Mouse (Mus musculus) spleen, adult 2 months (tissue): ENCODE measurements around the gene Synpo2. TPM values are rescaled to one million over a fixed set of nuclear protein-coding genes. Genes with fewer than 3 reads are reported as not detected.

Source experiments
- DNase-seq, 2 experiments: peaks; one replicate each; pipeline versions ENCODE4 v3.0.0 to v3.0.0-alpha.2; 2012 to 2021; ENCODE audit warnings: low spot score in 2 of 2, low read depth in 1 of 2
- H3K27ac ChIP-seq: fragments of 200-500 bp; 2 replicates; pipeline ENCODE4 v1.5.1; 2012; ENCODE audit warnings: low read length, inconsistent platforms; ENCODE audit not compliant: insufficient read depth
- H3K27me3 ChIP-seq: fragments of 200-500 bp; 2 replicates; pipeline ENCODE4 v1.6.1; 2012; ENCODE audit warnings: mild to moderate bottlenecking, moderate library complexity, low read length, inconsistent platforms; ENCODE audit not compliant: control insufficient read depth, insufficient read depth
- H3K36me3 ChIP-seq: fragments of 200-500 bp; 2 replicates; pipeline ENCODE4 v1.6.1; 2012; ENCODE audit warnings: mild to moderate bottlenecking, low read length, inconsistent platforms; ENCODE audit not compliant: control insufficient read depth, insufficient read depth
- H3K4me1 ChIP-seq: fragments of 200-500 bp; 2 replicates; pipeline ENCODE4 v1.6.1; 2011; ENCODE audit warnings: inconsistent platforms; ENCODE audit not compliant: control insufficient read depth, insufficient read depth, insufficient read length
- H3K4me3 ChIP-seq: fragments of 200-500 bp; 2 replicates; pipeline ENCODE4 v1.5.1; 2011; ENCODE audit warnings: mild to moderate bottlenecking, inconsistent platforms; ENCODE audit not compliant: insufficient read depth, insufficient read length; ENCODE audit errors: extremely low read depth
- CTCF ChIP-seq: fragments of 200-500 bp; IDR thresholded peaks from 2 replicates; pipeline ENCODE4 v1.5.1; 2011; ENCODE audit warnings: mild to moderate bottlenecking, inconsistent platforms; ENCODE audit not compliant: insufficient read depth, insufficient read length, insufficient replicate concordance; ENCODE audit errors: extremely low read depth
- POLR2A ChIP-seq: fragments of 200-500 bp; IDR thresholded peaks from 2 replicates; pipeline ENCODE4 v1.6.1; 2011; ENCODE audit warnings: low read depth, low read length, inconsistent platforms
- WGBS: fragments of 180-500 bp; shearing (Covaris S2); methylation state at CpG from one replicate; pipeline ENCODE4 v1.1.7; 2018; 5-methylcytosine and 5-hydroxymethylcytosine counted together
- polyA plus RNA-seq: library from polyadenylated mRNA; depleted of rRNA; stranded (reverse); fragments of >200 nt; gene quantifications from 2 replicates; pipeline ENCODE4 v1.2.3, GENCODE M21; 2012

The Synpo2 gene
- polyA plus RNA-seq, 1 experiment, result 7.8 TPM

- H3K4me1 ChIP-seq, result no peaks in the 10 kb centered on the region
- H3K4me3 ChIP-seq, result no peak overlapping the region
- no peak for DNase-seq
- 55% methylated on average over 10 of the region's 10 CpGs for WGBS
- H3K27ac ChIP-seq, result no peak overlapping the region
- no peaks in the 10 kb centered on the region for H3K36me3 ChIP-seq
- no peaks in the 10 kb centered on the region for H3K27me3 ChIP-seq
- TF ChIP-seq CTCF (no peak), POLR2A (no peak)
Measured at GRCm38 (mm10) chr3:123149380-123150162, 86.4 kb downstream of the Synpo2 start.

GRCm38 (mm10) chr3:123148641-123149040, 87.3 kb downstream of the Synpo2 start:
- no peaks in the 10 kb centered on the region for H3K27me3 ChIP-seq
- DNase-seq, result no peak
- WGBS, result 78% methylated on average over 3 of the region's 3 CpGs
- no peaks in the 10 kb centered on the region for H3K36me3 ChIP-seq
- no peak overlapping the region for H3K4me3 ChIP-seq
- no peak overlapping the region for H3K27ac ChIP-seq
- TF ChIP-seq POLR2A, result no peak
- no peak for TF ChIP-seq CTCF
- H3K4me1 ChIP-seq, result no peaks in the 10 kb centered on the region

- no peak for DNase-seq
- Histone ChIP-seq H3K4me3 (no peak overlapping the region), H3K36me3 (no peaks in the 10 kb centered on the region), H3K27me3 (no peaks in the 10 kb centered on the region), H3K4me1 (no peaks in the 10 kb centered on the region), H3K27ac (no peak overlapping the region)
- no peak for TF ChIP-seq CTCF
- no peak for TF ChIP-seq POLR2A
- 87% methylated on average over 8 of the region's 8 CpGs for WGBS
Measured at GRCm38 (mm10) chr3:123146557-123146956, 89.4 kb downstream of the Synpo2 start.

- Histone ChIP-seq H3K27ac (no peak overlapping the region), H3K4me1 (no peaks in the 10 kb centered on the region), H3K36me3 (no peaks in the 10 kb centered on the region), H3K27me3 (no peaks in the 10 kb centered on the region), H3K4me3 (no peak overlapping the region)
- no peak for DNase-seq
- WGBS, result 84% methylated on average over 4 of the region's 4 CpGs
- TF ChIP-seq CTCF (no peak), POLR2A (no peak)
Measured at GRCm38 (mm10) chr3:123145942-123146341, 90.0 kb downstream of the Synpo2 start.

GRCm38 (mm10) chr3:123143412-123143811, 92.5 kb downstream of the Synpo2 start:
- Histone ChIP-seq H3K4me3 (no peak overlapping the region), H3K36me3 (no peaks in the 10 kb centered on the region), H3K27ac (no peak overlapping the region), H3K27me3 (no peaks in the 10 kb centered on the region), H3K4me1 (no peaks in the 10 kb centered on the region)
- no peak for DNase-seq
- WGBS, result 80% methylated on average over 6 of the region's 6 CpGs
- no peak for TF ChIP-seq POLR2A
- TF ChIP-seq CTCF, result no peak

GRCm38 (mm10) chr3:123142298-123142697, 93.7 kb downstream of the Synpo2 start:
- no peak for DNase-seq
- 88% methylated on average over 3 of the region's 3 CpGs for WGBS
- TF ChIP-seq CTCF (no peak), POLR2A (no peak)

GRCm38 (mm10) chr3:123141069-123141468, 94.9 kb downstream of the Synpo2 start:
- H3K4me1 ChIP-seq, result no peaks in the 10 kb centered on the region
- no peak overlapping the region for H3K27ac ChIP-seq
- H3K4me3 ChIP-seq, result no peak overlapping the region
- 42% methylated on average over 6 of the region's 6 CpGs for WGBS
- no peak for TF ChIP-seq POLR2A
- no peak for TF ChIP-seq CTCF
- no peak for DNase-seq
- H3K36me3 ChIP-seq, result no peaks in the 10 kb centered on the region
- no peaks in the 10 kb centered on the region for H3K27me3 ChIP-seq

More at GRCm38 (mm10) chr3:123142298-123142697, 93.7 kb downstream of the Synpo2 start:
- Histone ChIP-seq H3K36me3 (no peaks in the 10 kb centered on the region), H3K27ac (no peak overlapping the region), H3K4me1 (no peaks in the 10 kb centered on the region), H3K27me3 (no peaks in the 10 kb centered on the region), H3K4me3 (no peak overlapping the region)
